Mouse (Mus musculus): ENCODE results near the gene Cd28. TPM values are rescaled to one million over a fixed set of nuclear protein-coding genes. Genes with fewer than 3 reads are reported as not detected.

Cd28 gene
- polyA plus RNA-seq, 1 experiment = 0.02 TPM

DNA sequence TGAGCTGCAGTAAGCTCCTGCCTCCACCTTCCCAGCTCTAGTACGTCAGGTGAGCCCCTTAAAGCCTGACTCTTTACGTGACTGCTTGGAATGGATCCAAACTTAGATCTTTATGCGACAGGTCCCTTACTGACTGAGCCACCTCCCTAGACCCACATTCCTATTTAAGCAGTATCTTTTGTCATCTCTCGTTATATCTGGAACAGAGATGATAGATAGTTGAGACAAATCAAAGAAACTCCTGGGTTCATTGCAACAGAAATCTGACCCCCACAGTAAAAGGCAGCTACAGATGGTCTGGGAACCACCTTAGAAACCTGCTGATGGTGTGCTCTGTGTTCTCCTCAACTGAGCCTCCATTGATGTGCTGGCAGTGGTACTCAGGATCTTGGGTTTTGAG, 59.6 kb downstream of the Cd28 start:
- H3K36me3 ChIP-seq (ENCODE audit: control insufficient read depth, insufficient read depth, low read length) = no peaks in the 10 kb centered on the region
- H3K27ac ChIP-seq (ENCODE audit: control insufficient read depth, insufficient read depth, low read depth, low read length) = no peak overlapping the region
- H3K27me3 ChIP-seq (ENCODE audit: control insufficient read depth, insufficient read depth, low read length) = no peaks in the 10 kb centered on the region
- TF ChIP-seq CTCF (IDR thresholded peaks at IDR 0.05; ENCODE audit: control insufficient read depth, insufficient read depth, insufficient replicate concordance, low read depth, low read length) (no peak), POLR2A (IDR thresholded peaks at IDR 0.05; ENCODE audit: control insufficient read depth, low read depth, low read length) (no peak)
- H3K4me3 ChIP-seq (ENCODE audit: control insufficient read depth, low read depth, low read length) = no peak overlapping the region
- no peaks in the 10 kb centered on the region for H3K4me1 ChIP-seq (ENCODE audit: control insufficient read depth, insufficient read depth, low read length)

DNA sequence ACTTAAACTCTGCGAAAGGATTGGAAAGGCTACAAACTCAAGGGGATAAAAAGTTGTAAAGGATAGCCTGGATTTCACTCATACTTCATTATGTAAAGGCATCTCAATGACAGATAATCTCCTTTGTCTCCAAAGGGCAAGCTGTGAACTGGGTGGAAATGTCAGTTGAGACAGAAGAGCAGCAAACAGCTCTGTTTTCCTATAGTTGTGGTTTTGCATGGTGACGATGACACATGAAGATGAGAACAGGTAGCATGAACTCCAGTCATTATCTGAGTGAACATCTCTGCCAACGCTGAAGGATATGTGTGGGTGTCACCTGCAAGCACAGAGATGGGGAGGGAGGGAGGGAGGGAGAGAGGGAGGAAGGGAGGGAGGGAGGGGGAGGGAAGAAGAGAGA, 60.3 kb downstream of the Cd28 start:
- no peaks in the 10 kb centered on the region for H3K36me3 ChIP-seq (ENCODE audit: control insufficient read depth, insufficient read depth, low read length)
- H3K4me1 ChIP-seq (ENCODE audit: control insufficient read depth, insufficient read depth, low read length) = no peaks in the 10 kb centered on the region
- no peak overlapping the region for H3K27ac ChIP-seq (ENCODE audit: control insufficient read depth, insufficient read depth, low read depth, low read length)
- no peak for TF ChIP-seq CTCF (IDR thresholded peaks at IDR 0.05; ENCODE audit: control insufficient read depth, insufficient read depth, insufficient replicate concordance, low read depth, low read length)
- TF ChIP-seq POLR2A (IDR thresholded peaks at IDR 0.05; ENCODE audit: control insufficient read depth, low read depth, low read length) = no peak
- H3K27me3 ChIP-seq (ENCODE audit: control insufficient read depth, insufficient read depth, low read length) = no peaks in the 10 kb centered on the region
- H3K4me3 ChIP-seq (ENCODE audit: control insufficient read depth, low read depth, low read length) = no peak overlapping the region

DNA sequence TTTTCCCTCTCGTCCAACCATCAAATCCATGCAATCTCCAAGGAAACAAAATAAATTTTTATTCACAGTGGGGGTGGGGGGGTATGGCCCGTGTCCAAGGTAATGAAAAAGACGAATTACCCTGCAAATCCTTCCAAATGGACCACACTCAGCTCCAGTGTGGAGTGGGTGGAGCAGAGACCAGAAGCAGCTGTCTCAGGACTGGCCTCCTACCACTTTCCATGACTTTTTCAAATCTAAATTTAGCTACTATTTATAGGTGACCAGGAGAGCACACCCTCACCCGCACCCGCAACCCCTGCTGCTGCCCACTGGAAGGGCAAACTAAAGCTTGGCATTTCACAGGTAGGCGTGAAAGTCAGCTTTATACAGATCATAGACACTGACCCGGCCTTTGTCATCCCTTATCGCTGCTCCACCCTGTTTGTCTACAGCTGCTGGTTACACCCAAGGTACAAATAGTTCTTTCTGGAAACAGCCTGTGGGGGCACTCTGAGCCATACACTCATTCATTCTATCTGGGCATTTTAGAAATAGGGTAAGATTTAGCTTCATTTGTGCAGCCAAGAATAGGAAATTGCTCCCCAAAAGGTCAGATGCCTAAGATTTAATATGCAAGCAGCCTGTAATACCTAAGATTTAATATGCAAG, 62.0 kb downstream of the Cd28 start:
- TF ChIP-seq POLR2A (IDR thresholded peaks at IDR 0.05; ENCODE audit: control insufficient read depth, low read depth, low read length) (no peak), CTCF (IDR thresholded peaks at IDR 0.05; ENCODE audit: control insufficient read depth, insufficient read depth, insufficient replicate concordance, low read depth, low read length) (no peak)
- Histone ChIP-seq H3K4me1 (ENCODE audit: control insufficient read depth, insufficient read depth, low read length) (no peaks in the 10 kb centered on the region), H3K36me3 (ENCODE audit: control insufficient read depth, insufficient read depth, low read length) (no peaks in the 10 kb centered on the region)

DNA sequence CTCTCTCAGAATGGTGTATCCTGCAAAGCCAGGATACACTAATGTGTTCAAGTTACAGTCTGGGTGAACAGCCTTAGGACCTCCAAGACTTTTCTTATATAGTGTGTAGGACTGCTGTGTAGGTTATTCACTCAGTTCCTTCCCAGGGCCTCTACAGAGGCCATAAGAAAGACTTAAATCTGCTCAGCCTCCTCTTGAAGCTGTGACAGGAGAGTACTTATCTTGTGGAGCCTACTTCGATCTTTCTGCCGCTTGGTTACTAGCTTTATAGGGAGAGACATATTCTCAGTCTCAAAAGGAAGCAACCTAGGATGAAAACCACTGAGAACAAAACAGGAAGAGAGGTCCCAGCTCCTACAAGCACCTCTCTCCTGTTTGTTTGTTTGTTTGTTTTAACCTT, 62.6 kb downstream of the Cd28 start:
- Histone ChIP-seq H3K4me1 (ENCODE audit: control insufficient read depth, insufficient read depth, low read length) (no peaks in the 10 kb centered on the region), H3K27me3 (ENCODE audit: control insufficient read depth, insufficient read depth, low read length) (no peaks in the 10 kb centered on the region), H3K36me3 (ENCODE audit: control insufficient read depth, insufficient read depth, low read length) (no peaks in the 10 kb centered on the region), H3K27ac (ENCODE audit: control insufficient read depth, insufficient read depth, low read depth, low read length) (no peak overlapping the region), H3K4me3 (ENCODE audit: control insufficient read depth, low read depth, low read length) (no peak overlapping the region)
- TF ChIP-seq CTCF (IDR thresholded peaks at IDR 0.05; ENCODE audit: control insufficient read depth, insufficient read depth, insufficient replicate concordance, low read depth, low read length) = no peak
- TF ChIP-seq POLR2A (IDR thresholded peaks at IDR 0.05; ENCODE audit: control insufficient read depth, low read depth, low read length) = no peak

More for the DNA sequence above, 62.0 kb downstream of the Cd28 start:
- Histone ChIP-seq H3K27ac (ENCODE audit: control insufficient read depth, insufficient read depth, low read depth, low read length) (no peak overlapping the region), H3K27me3 (ENCODE audit: control insufficient read depth, insufficient read depth, low read length) (no peaks in the 10 kb centered on the region), H3K4me3 (ENCODE audit: control insufficient read depth, low read depth, low read length) (no peak overlapping the region)

DNA sequence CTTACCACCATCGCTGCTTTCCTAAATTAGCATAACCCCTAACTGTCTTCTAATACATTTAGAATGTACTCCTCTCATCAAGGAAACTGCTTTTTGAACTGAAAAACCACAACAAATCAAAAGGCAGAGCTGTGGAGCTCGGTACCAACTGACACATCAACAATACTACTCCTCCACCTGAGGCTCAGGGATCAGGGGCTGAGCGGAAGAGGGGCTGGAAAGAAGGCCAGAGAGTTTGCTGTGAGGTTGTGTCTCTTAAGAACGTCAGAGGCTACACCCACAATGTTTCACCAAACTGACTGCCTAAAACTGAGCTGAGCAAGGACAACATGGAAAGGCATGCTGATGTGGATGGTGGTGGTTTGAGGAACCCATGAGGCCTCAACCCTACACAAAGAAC, 65.1 kb downstream of the Cd28 start:
- no peak overlapping the region for H3K4me3 ChIP-seq (ENCODE audit: control insufficient read depth, low read depth, low read length)
- H3K36me3 ChIP-seq (ENCODE audit: control insufficient read depth, insufficient read depth, low read length) = no peaks in the 10 kb centered on the region
- no peak overlapping the region for H3K27ac ChIP-seq (ENCODE audit: control insufficient read depth, insufficient read depth, low read depth, low read length)
- H3K27me3 ChIP-seq (ENCODE audit: control insufficient read depth, insufficient read depth, low read length) = no peaks in the 10 kb centered on the region
- TF ChIP-seq CTCF (IDR thresholded peaks at IDR 0.05; ENCODE audit: control insufficient read depth, insufficient read depth, insufficient replicate concordance, low read depth, low read length) (no peak), POLR2A (IDR thresholded peaks at IDR 0.05; ENCODE audit: control insufficient read depth, low read depth, low read length) (no peak)
- H3K4me1 ChIP-seq (ENCODE audit: control insufficient read depth, insufficient read depth, low read length) = no peaks in the 10 kb centered on the region

DNA sequence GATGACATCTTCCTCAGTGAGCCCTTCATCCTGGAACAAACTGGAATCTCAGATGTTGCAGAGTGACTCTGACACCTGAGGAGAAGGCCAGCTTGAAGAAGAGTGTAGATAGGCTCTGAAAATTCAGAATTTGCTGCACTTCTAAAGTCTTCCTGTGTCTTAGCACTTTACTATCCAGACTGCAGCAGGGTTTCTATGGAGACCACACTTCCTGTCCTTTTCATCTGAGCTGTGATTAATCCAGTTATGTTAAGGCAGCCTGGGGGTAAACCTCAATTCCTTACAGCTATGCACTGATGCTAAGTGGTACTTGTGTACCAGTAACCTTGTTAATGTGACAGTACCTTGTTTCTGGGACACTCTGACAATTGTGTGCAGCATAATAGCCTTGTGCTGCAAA, 77.1 kb downstream of the Cd28 start:
- no peak for TF ChIP-seq CTCF (IDR thresholded peaks at IDR 0.05; ENCODE audit: control insufficient read depth, insufficient read depth, insufficient replicate concordance, low read depth, low read length)
- no peak for TF ChIP-seq POLR2A (IDR thresholded peaks at IDR 0.05; ENCODE audit: control insufficient read depth, low read depth, low read length)
- no peak overlapping the region for H3K27ac ChIP-seq (ENCODE audit: control insufficient read depth, insufficient read depth, low read depth, low read length)
- no peaks in the 10 kb centered on the region for H3K36me3 ChIP-seq (ENCODE audit: control insufficient read depth, insufficient read depth, low read length)
- H3K4me3 ChIP-seq (ENCODE audit: control insufficient read depth, low read depth, low read length) = no peak overlapping the region
- H3K4me1 ChIP-seq (ENCODE audit: control insufficient read depth, insufficient read depth, low read length) = no peaks in the 10 kb centered on the region
- no peaks in the 10 kb centered on the region for H3K27me3 ChIP-seq (ENCODE audit: control insufficient read depth, insufficient read depth, low read length)

DNA sequence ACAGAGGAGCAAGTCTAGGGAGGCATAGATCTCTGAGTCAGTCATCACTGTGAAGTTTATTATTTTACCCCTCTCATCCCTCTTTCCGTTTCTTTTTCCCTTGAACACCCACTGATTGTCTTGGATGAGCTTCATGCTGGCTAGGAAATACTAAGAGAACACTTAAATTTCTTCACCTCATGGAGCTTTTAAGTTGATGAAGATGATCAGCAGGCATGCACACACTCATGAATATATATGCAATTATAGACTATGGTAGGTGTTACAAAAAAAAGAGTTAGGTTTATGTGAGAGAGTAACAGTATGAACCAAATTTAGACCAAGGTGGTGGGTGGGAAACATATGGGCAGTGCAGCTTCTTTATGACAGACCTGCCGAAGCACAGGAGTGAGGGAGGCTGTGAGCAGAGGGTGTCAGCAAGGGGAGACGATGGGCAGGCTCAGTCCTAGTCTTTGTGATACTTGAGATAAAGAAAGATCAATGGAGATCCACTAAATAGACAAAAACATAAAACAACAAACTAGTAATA, 79.1 kb downstream of the Cd28 start:
- TF ChIP-seq CTCF (IDR thresholded peaks at IDR 0.05; ENCODE audit: control insufficient read depth, insufficient read depth, insufficient replicate concordance, low read depth, low read length) (no peak), POLR2A (IDR thresholded peaks at IDR 0.05; ENCODE audit: control insufficient read depth, low read depth, low read length) (no peak)
- no peaks in the 10 kb centered on the region for H3K36me3 ChIP-seq (ENCODE audit: control insufficient read depth, insufficient read depth, low read length)
- no peaks in the 10 kb centered on the region for H3K27me3 ChIP-seq (ENCODE audit: control insufficient read depth, insufficient read depth, low read length)
- no peak overlapping the region for H3K27ac ChIP-seq (ENCODE audit: control insufficient read depth, insufficient read depth, low read depth, low read length)
- H3K4me3 ChIP-seq (ENCODE audit: control insufficient read depth, low read depth, low read length) = no peak overlapping the region
- H3K4me1 ChIP-seq (ENCODE audit: control insufficient read depth, insufficient read depth, low read length) = no peaks in the 10 kb centered on the region

All from testis, adult 2 months (tissue).